Mouse (Mus musculus) left cerebral cortex, adult 2 months (tissue): ENCODE measurements around the gene Dclk2. TPM values are rescaled to one million over a fixed set of nuclear protein-coding genes. Genes with fewer than 3 reads are reported as not detected.

ENCODE experiments used
- DNase-seq, 2 experiments: peaks; one replicate each; pipeline ENCODE4 v3.0.0; 2021 to 2022; ENCODE audit warnings: low spot score in 2 of 2, mixed read lengths in 1 of 2; ENCODE audit errors: extremely low spot score in 1 of 2
- H3K27ac ChIP-seq: fragments of 200-600 bp; 2 replicates; pipeline ENCODE4 v1.8.1; 2022
- H3K4me3 ChIP-seq: fragments of 200-600 bp; 2 replicates; pipeline ENCODE4 v1.8.1; 2022
- CTCF ChIP-seq: fragments of 200-600 bp; IDR thresholded peaks from 2 replicates; pipeline ENCODE4 v1.8.1; 2022; ENCODE audit warnings: antibody characterized with exemption, mild to moderate bottlenecking, moderate library complexity
- intact Hi-C: fragments of 180-260 bp; cut with DNase I; formaldehyde crosslinking; loops from one replicate; pipeline ENCODE4 v1.15.1; 2025
- total RNA-seq, 2 experiments: library from RNA; stranded (reverse); gene quantifications; 2 replicates each; pipeline ENCODE4 v1.2.3; 2021

The Dclk2 gene
- total RNA-seq, 2 experiments from 2014 or later, result 55.6 to 62.8 TPM

- no peak overlapping the region for H3K4me3 ChIP-seq
- no peak for DNase-seq
- no peak overlapping the region for H3K27ac ChIP-seq
- no peak for TF ChIP-seq CTCF
- intact Hi-C loops, result no loop called here
These were observed 62.7 kb downstream of the Dclk2 start for GRCm38 (mm10) chr3:86857833-86858398.

GRCm38 (mm10) chr3:86852867-86853266 lies 67.8 kb downstream of the Dclk2 start:
- no peak for DNase-seq
- H3K4me3 ChIP-seq, result no peak overlapping the region
- TF ChIP-seq CTCF, result no peak
- no peak overlapping the region for H3K27ac ChIP-seq
- intact Hi-C loops, result no loop called here

- intact Hi-C loops, result no loop called here
- no peak for TF ChIP-seq CTCF
- Histone ChIP-seq H3K4me3 (no peak overlapping the region), H3K27ac (no peak overlapping the region)
- no peak for DNase-seq
These were observed 69.5 kb downstream of the Dclk2 start for GRCm38 (mm10) chr3:86851131-86851530.

GRCm38 (mm10) chr3:86850394-86851030 lies 70.1 kb downstream of the Dclk2 start:
- DNase-seq, result no peak
- H3K27ac ChIP-seq, result no peak overlapping the region
- no peak for TF ChIP-seq CTCF
- H3K4me3 ChIP-seq, result no peak overlapping the region
- intact Hi-C loops, result no loop called here

GRCm38 (mm10) chr3:86849337-86849736 lies 71.3 kb downstream of the Dclk2 start:
- Histone ChIP-seq H3K4me3 (no peak overlapping the region), H3K27ac (no peak overlapping the region)
- no peak for TF ChIP-seq CTCF
- DNase-seq, result no peak
- intact Hi-C loops, result no loop called here

- intact Hi-C loops, result no loop called here
- DNase-seq, result no peak
- Histone ChIP-seq H3K27ac (no peak overlapping the region), H3K4me3 (no peak overlapping the region)
- no peak for TF ChIP-seq CTCF
These were observed 73.1 kb downstream of the Dclk2 start for GRCm38 (mm10) chr3:86847536-86847935.

GRCm38 (mm10) chr3:86846036-86846435 lies 74.6 kb downstream of the Dclk2 start:
- TF ChIP-seq CTCF, result no peak
- intact Hi-C loops, result no loop called here
- Histone ChIP-seq H3K4me3 (no peak overlapping the region), H3K27ac (no peak overlapping the region)
- DNase-seq, result no peak

GRCm38 (mm10) chr3:86845578-86845977 lies 75.1 kb downstream of the Dclk2 start:
- H3K27ac ChIP-seq, result peak overlapping the region; percentile 45; the same call in 1 of the 2 replicates

GRCm38 (mm10) chr3:86844804-86845481 lies 75.7 kb downstream of the Dclk2 start:
- peak overlapping the region; percentile 69 for H3K27ac ChIP-seq
- intact Hi-C loops, result no loop called here
- DNase-seq, result peak; percentile 22 to 41
- peak overlapping the region; percentile 18 for H3K4me3 ChIP-seq
- no peak for TF ChIP-seq CTCF

More at GRCm38 (mm10) chr3:86845578-86845977, 75.1 kb downstream of the Dclk2 start:
- TF ChIP-seq CTCF, result no peak
- DNase-seq, result no peak
- intact Hi-C loops, result no loop called here
- peak overlapping the region; percentile 18; the same call in 1 of the 2 replicates for H3K4me3 ChIP-seq

- no peak overlapping the region for H3K27ac ChIP-seq
- DNase-seq, result no peak
- TF ChIP-seq CTCF, result no peak
- intact Hi-C loops, result no loop called here
- no peak overlapping the region for H3K4me3 ChIP-seq
These were observed 78.2 kb downstream of the Dclk2 start for GRCm38 (mm10) chr3:86842461-86842860.

- DNase-seq, result no peak
- intact Hi-C loops, result loop anchor here (5.0 kb wide), 1 partner anchor 138 kb away; no protein-coding TSS in a partner anchor
- Histone ChIP-seq H3K27ac (no peak overlapping the region), H3K4me3 (no peak overlapping the region)
- TF ChIP-seq CTCF, result no peak
These were observed 81.0 kb downstream of the Dclk2 start for GRCm38 (mm10) chr3:86839606-86840005.

GRCm38 (mm10) chr3:86837386-86837785 lies 83.3 kb downstream of the Dclk2 start:
- H3K27ac ChIP-seq, result no peak overlapping the region
- DNase-seq, result no peak
- no peak overlapping the region for H3K4me3 ChIP-seq
- intact Hi-C loops, result loop anchor here (5.0 kb wide), 1 partner anchor 140 kb away; no protein-coding TSS in a partner anchor
- no peak for TF ChIP-seq CTCF
